Mouse (Mus musculus): ENCODE results near the gene Fbxl17. TPM values are rescaled to one million over a fixed set of nuclear protein-coding genes. Genes with fewer than 3 reads are reported as not detected.

Gene Fbxl17
- polyA plus RNA-seq, 1 experiment = 7.3 TPM

DNA sequence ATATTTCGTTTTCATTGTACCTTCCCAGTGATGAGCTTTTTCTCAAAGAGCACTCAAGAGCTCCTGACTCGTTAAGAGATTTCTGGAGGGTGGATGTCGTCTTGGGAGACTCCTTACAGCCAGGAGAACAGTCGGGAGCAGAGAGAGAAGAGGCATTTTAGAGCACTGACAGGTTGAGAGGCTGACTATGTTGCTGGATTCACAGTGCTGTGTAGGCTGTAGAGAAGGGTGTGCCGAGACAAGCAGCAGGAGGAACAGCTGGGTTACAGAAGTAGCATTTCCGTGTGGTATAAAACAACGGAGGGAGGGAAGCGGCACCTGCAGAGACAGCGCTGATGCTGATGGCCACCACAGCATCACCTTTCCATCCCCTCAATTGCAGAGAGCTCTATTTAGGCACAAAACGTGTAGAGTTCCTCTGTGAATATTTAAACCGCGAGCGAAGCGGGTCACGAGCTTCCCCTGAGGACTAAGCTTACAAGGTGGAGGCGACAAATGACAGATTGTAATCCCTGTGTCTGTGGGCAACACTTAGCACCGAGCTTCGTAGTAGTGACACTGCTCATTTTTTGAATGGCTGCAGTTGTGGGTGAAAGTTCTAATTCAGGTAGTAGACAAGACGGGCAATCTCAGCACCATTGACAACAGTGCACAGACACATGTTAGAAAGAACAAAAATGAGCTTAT is 385.3 kb downstream of the Fbxl17 start:
- Histone ChIP-seq H3K4me3 (ENCODE audit: control insufficient read depth, insufficient read depth, low read length) (no peak overlapping the region), H3K36me3 (ENCODE audit: control insufficient read depth, insufficient read depth, low read length) (no peaks in the 10 kb centered on the region), H3K27me3 (ENCODE audit: control insufficient read depth, insufficient read depth, low read length) (no peaks in the 10 kb centered on the region), H3K4me1 (replicated peaks; ENCODE audit: control insufficient read depth, insufficient read depth, low read length) (no peaks in the 10 kb centered on the region), H3K27ac (ENCODE audit: control insufficient read depth, insufficient read depth, low read length) (no peak overlapping the region)
- DNase-seq = no peak
- WGBS = 95% methylated on average over 19 of the region's 19 CpGs
- no peak for TF ChIP-seq CTCF (IDR thresholded peaks at IDR 0.05; ENCODE audit: borderline replicate concordance, control insufficient read depth, extremely low read depth, insufficient read depth, low read length, poor library complexity)
- no peak for TF ChIP-seq POLR2A (IDR thresholded peaks at IDR 0.05; ENCODE audit: control insufficient read depth, extremely low read depth, insufficient read depth, low read length, poor library complexity)

DNA sequence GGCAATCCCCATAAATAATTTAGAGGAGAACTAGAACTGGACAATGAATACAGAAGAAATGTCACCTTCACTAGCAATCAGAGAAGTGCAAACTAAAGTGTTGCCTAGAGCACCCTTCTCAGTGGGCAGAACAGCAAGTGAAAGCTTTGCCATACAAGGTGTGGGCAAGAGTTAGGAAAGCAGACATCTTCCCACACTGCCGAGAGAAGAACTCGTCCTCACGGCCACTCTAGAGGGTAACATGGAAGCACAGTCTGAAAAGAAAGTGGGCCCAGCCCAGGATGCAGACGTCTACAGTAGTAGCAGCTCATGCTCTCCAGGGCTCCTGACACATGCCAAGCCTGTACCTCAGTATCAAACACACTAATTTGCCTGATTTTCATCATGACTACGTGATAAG is 387.0 kb downstream of the Fbxl17 start:
- TF ChIP-seq POLR2A (IDR thresholded peaks at IDR 0.05; ENCODE audit: control insufficient read depth, extremely low read depth, insufficient read depth, low read length, poor library complexity) (no peak), CTCF (IDR thresholded peaks at IDR 0.05; ENCODE audit: borderline replicate concordance, control insufficient read depth, extremely low read depth, insufficient read depth, low read length, poor library complexity) (no peak)
- no peak for DNase-seq
- Histone ChIP-seq H3K36me3 (ENCODE audit: control insufficient read depth, insufficient read depth, low read length) (no peaks in the 10 kb centered on the region), H3K27ac (ENCODE audit: control insufficient read depth, insufficient read depth, low read length) (no peak overlapping the region), H3K4me3 (ENCODE audit: control insufficient read depth, insufficient read depth, low read length) (no peak overlapping the region), H3K4me1 (replicated peaks; ENCODE audit: control insufficient read depth, insufficient read depth, low read length) (no peaks in the 10 kb centered on the region), H3K27me3 (ENCODE audit: control insufficient read depth, insufficient read depth, low read length) (no peaks in the 10 kb centered on the region)
- WGBS = 99% methylated on average over 5 of the region's 5 CpGs

GRCm38 (mm10) chr17:63110994-63111393 is 388.8 kb downstream of the Fbxl17 start:
- DNase-seq = no peak
- Histone ChIP-seq H3K4me3 (ENCODE audit: control insufficient read depth, insufficient read depth, low read length) (no peak overlapping the region), H3K27me3 (ENCODE audit: control insufficient read depth, insufficient read depth, low read length) (no peaks in the 10 kb centered on the region), H3K4me1 (replicated peaks; ENCODE audit: control insufficient read depth, insufficient read depth, low read length) (no peaks in the 10 kb centered on the region), H3K27ac (ENCODE audit: control insufficient read depth, insufficient read depth, low read length) (no peak overlapping the region), H3K36me3 (ENCODE audit: control insufficient read depth, insufficient read depth, low read length) (no peaks in the 10 kb centered on the region)
- WGBS = 94% methylated on average over 6 of the region's 6 CpGs
- TF ChIP-seq CTCF (IDR thresholded peaks at IDR 0.05; ENCODE audit: borderline replicate concordance, control insufficient read depth, extremely low read depth, insufficient read depth, low read length, poor library complexity) = no peak
- TF ChIP-seq POLR2A (IDR thresholded peaks at IDR 0.05; ENCODE audit: control insufficient read depth, extremely low read depth, insufficient read depth, low read length, poor library complexity) = no peak

GRCm38 (mm10) chr17:63110211-63110755 is 389.5 kb downstream of the Fbxl17 start:
- H3K36me3 ChIP-seq (ENCODE audit: control insufficient read depth, insufficient read depth, low read length) = no peaks in the 10 kb centered on the region
- no peaks in the 10 kb centered on the region for H3K27me3 ChIP-seq (ENCODE audit: control insufficient read depth, insufficient read depth, low read length)
- no peak overlapping the region for H3K4me3 ChIP-seq (ENCODE audit: control insufficient read depth, insufficient read depth, low read length)
- H3K27ac ChIP-seq (ENCODE audit: control insufficient read depth, insufficient read depth, low read length) = no peak overlapping the region
- no peak for DNase-seq
- TF ChIP-seq CTCF (IDR thresholded peaks at IDR 0.05; ENCODE audit: borderline replicate concordance, control insufficient read depth, extremely low read depth, insufficient read depth, low read length, poor library complexity) (no peak), POLR2A (IDR thresholded peaks at IDR 0.05; ENCODE audit: control insufficient read depth, extremely low read depth, insufficient read depth, low read length, poor library complexity) (no peak)
- H3K4me1 ChIP-seq (replicated peaks; ENCODE audit: control insufficient read depth, insufficient read depth, low read length) = no peaks in the 10 kb centered on the region
- 97% methylated on average over 7 of the region's 7 CpGs for WGBS

- H3K4me1 ChIP-seq (replicated peaks; ENCODE audit: control insufficient read depth, insufficient read depth, low read length) = no peaks in the 10 kb centered on the region
- no peaks in the 10 kb centered on the region for H3K36me3 ChIP-seq (ENCODE audit: control insufficient read depth, insufficient read depth, low read length)
- no peaks in the 10 kb centered on the region for H3K27me3 ChIP-seq (ENCODE audit: control insufficient read depth, insufficient read depth, low read length)
- no peak overlapping the region for H3K27ac ChIP-seq (ENCODE audit: control insufficient read depth, insufficient read depth, low read length)
- no peak for DNase-seq
- no peak overlapping the region for H3K4me3 ChIP-seq (ENCODE audit: control insufficient read depth, insufficient read depth, low read length)
- TF ChIP-seq CTCF (IDR thresholded peaks at IDR 0.05; ENCODE audit: borderline replicate concordance, control insufficient read depth, extremely low read depth, insufficient read depth, low read length, poor library complexity) (no peak), POLR2A (IDR thresholded peaks at IDR 0.05; ENCODE audit: control insufficient read depth, extremely low read depth, insufficient read depth, low read length, poor library complexity) (no peak)
- WGBS = 98% methylated on average over 5 of the region's 5 CpGs
Measured at GRCm38 (mm10) chr17:63108035-63108434, 391.8 kb downstream of the Fbxl17 start.

DNA sequence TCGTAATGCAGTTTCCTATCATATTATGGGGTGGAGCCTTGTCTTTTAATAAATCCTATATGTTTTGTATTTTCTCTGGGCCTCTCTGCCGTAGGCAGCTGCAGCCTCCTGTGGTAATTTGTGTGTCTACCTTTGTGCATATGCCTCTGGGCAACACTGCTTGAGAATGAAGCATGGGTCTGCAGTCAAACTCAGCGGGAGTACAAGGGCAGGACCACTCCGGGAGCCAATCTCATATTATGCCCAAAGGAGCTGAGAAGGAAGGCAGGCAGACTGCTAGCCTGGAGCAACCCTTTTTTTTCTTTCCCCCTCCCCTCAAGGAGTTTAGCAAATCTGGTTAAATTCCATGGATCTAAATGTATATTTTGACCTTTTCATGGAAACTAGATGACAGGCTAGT is 392.3 kb downstream of the Fbxl17 start:
- Histone ChIP-seq H3K36me3 (ENCODE audit: control insufficient read depth, insufficient read depth, low read length) (no peaks in the 10 kb centered on the region), H3K4me1 (replicated peaks; ENCODE audit: control insufficient read depth, insufficient read depth, low read length) (no peaks in the 10 kb centered on the region), H3K27ac (ENCODE audit: control insufficient read depth, insufficient read depth, low read length) (no peak overlapping the region), H3K4me3 (ENCODE audit: control insufficient read depth, insufficient read depth, low read length) (no peak overlapping the region), H3K27me3 (ENCODE audit: control insufficient read depth, insufficient read depth, low read length) (no peaks in the 10 kb centered on the region)
- TF ChIP-seq CTCF (IDR thresholded peaks at IDR 0.05; ENCODE audit: borderline replicate concordance, control insufficient read depth, extremely low read depth, insufficient read depth, low read length, poor library complexity) = no peak
- TF ChIP-seq POLR2A (IDR thresholded peaks at IDR 0.05; ENCODE audit: control insufficient read depth, extremely low read depth, insufficient read depth, low read length, poor library complexity) = no peak
- WGBS = 95% methylated on average over 4 of the region's 4 CpGs
- no peak for DNase-seq
